Mouse (Mus musculus) naive thymus-derived CD4-positive, alpha-beta T cell, adult 2 months (primary cell): ENCODE results near the gene Ezh1.
A peak's percentile ranks its signal among the peaks of the same experiment; 100 is the strongest.

Experiments
- DNase-seq: peaks from one replicate; pipeline ENCODE4 v3.0.0-alpha.2; 2011; ENCODE audit warnings: low read depth

Ezh1 gene

GRCm38 (mm10) chr11:101180846-101181740 lies 45.2 kb downstream of the Ezh1 start:
- peak; percentile 50 for DNase-seq

DNA sequence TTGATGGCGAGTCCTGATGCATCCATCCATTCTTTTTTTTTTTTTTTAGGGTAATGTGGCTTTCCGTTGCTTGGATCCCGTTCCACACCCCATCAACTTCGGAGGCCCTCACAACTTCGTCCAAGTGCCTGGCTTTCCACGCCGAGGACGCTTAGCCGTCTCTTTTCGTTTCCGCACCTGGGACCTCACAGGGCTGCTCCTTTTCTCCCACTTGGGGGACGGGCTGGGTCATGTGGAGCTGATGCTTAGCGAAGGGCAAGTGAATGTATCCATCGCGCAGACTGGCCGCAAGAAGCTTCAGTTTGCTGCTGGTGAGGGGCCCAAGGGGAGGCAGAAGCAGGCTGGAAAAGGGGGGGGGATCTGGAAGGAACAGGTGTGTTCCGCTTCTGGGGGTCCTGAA lies 46.0 kb downstream of the Ezh1 start:
- no peak for DNase-seq

- DNase-seq = no peak
Measured at GRCm38 (mm10) chr11:101179306-101179705, 47.0 kb downstream of the Ezh1 start.

- DNase-seq = no peak
Measured at GRCm38 (mm10) chr11:101178061-101179058, 47.9 kb downstream of the Ezh1 start.

GRCm38 (mm10) chr11:101176933-101177773 lies 49.1 kb downstream of the Ezh1 start:
- DNase-seq = peak; percentile 82

DNA sequence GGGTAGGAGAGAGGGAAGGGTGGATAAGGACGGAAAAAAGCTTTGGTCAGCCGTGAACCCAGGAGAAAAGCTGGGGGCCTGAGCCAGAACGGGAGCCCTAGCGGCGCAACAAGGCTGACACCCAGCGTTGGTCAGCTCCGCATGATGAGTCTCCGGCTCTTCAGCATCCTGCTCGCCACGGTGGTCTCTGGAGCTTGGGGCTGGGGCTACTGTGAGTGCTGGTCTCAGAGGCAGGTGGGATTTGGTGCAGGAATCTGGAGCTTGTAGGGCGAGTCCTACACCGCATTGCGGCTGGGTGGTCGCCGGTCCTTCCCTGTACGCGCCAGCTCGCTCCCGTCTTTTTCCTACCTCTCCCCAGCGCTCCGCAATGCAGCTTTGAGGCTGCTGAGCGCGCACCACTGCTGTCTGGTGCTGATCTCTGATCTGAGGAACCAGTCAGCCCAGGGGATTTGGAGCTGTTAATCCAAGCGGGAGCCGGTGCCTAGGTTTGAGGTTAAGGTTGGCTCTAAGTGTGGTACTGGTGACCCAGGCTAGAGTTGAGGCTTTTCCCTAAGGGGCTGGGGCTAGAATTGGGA lies 50.1 kb downstream of the Ezh1 start:
- peak; percentile 25 for DNase-seq

GRCm38 (mm10) chr11:101175636-101176116 lies 50.6 kb downstream of the Ezh1 start:
- no peak for DNase-seq

- peak; percentile 45 for DNase-seq
Measured at GRCm38 (mm10) chr11:101174851-101175628, 51.2 kb downstream of the Ezh1 start, which contains the start of gene Ccr10. Gene Ccr10, minus strand, starts transcription at chr11:101175443.

DNA sequence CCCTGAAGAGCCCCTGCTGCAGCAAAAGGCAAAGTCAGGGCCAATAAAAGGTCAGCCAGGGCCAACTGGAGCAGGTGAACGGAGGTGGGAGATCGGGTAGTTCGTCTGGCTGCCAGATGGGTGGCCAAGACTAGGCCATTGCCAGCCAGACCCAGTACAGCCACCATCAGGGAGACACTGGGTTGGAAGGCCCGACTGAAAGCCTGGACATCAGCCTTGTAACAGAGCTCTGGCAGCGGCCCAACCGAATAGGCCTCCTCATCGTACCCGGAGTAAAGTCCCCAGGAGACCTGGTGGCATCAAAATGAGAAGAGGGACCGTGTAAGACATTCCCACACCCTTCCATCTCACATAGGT lies 51.9 kb downstream of the Ezh1 start:
- DNase-seq = no peak

GRCm38 (mm10) chr11:101173631-101174388 lies 52.5 kb downstream of the Ezh1 start:
- peak; percentile 91 for DNase-seq

DNA sequence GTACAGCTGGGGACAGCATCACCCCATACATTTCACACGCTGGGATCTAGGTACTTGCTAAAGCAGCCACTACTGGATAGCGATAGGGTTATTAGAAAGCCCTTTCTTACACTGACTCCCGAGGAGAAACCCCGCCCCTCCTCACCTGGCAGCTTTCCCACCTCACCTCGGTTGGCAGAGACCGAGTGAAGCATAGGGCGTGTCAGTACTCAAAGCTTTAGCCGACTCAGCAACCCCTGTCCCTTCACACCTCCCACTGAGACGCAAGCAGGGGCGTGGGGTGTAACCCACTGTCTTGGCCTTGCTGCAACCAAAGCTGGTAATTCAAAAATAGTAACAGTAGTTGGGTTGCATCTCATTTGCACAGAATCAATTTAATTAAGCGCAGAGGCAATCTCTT lies 53.2 kb downstream of the Ezh1 start:
- no peak for DNase-seq

DNA sequence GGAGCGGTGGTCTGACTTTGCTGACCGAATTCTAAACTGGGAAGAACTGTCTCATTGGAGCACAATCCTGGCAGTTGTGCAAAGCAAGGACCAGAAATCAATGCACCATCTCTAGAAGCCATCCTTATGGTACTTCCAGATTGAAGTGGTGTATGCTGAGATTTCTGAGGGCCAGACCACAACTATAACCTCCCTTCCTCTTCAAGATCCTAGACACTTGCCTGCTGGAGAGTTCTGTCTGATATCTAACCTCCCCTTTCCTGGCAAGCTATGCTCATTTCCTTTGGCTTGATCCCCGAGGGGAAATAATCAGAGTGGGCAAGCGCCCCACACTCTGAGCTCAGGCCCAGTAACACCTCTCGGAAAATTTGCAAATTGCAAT lies 53.8 kb downstream of the Ezh1 start:
- DNase-seq = peak; percentile 36

DNA sequence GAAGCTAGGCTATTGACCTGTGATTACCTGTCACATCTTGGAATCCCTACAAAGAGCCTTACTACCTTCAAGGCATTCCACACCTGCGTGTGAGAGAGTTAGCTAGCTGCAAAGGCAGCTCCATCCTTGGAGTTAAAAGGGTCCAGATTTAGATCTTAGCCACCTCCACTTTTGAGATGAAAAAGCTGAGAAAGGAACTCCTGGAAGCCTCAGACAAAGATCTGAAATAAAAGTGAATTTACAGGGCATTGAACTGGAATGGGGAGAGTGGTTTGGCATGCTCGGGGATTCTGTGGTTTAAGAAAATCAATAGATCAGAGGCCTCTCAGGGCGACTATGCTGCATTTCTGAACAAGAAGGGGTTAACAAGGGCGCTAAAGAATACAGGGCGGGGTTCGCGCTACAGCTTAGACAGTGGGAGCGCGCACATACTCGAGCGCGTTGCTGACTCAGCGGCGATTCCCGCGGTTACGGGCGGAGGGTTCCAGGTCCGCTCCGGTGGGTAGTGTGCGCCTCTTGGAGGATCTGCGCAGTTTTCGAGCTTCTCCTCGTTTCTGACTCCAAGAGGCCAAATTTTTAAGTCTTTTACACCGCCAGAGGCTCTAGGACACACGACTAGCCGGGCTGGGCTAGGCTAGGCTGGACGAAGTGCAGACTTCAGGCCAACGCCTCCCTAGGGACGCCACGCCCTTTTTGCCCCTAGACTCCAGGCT lies 54.4 kb downstream of the Ezh1 start:
- peak; percentile 48 for DNase-seq

DNA sequence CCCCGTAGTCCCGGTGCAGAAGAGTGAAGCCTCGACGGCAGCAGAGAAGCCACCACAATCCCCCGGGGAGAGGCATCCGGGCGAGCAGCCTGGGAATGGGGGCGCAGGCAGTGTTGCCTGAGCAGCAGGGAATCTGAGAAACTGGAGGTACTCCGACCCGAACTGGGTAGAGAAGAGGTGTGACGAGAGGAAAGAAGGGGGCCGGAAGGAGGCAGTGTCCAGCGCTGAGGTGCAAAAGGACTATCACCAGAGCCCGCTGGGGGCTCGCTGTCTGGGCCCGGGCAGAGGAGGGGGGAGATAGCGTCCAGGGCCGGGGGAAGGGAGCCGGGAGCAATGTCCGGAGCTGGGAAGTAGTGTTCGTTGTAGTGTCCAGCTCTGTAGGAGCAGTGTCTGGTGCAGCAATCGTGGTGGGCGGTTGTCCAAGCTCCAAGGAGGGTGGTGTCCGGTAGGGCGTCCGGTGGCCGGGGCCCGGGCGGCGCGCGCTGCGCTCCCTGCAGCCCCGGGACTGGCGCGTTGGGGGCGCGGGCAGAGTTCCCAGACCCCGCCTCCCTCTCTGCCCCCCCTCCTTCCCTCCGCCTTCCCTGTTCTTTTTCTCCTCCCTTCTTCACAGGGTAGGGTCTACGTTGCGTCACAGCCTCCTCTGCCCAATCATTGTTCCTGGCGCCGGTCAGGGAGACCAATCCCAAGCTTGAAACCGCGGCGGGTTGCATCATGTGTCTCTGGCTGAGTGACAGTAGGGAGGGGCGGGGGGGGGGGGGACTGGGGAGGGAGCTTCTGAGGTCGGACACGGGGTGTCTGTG lies 55.3 kb downstream of the Ezh1 start, which contains the start of gene Plekhh3:
Gene Plekhh3, minus strand, starts transcription at position 541 of the 800 bp plus-strand sequence.
- DNase-seq = peak; percentile 78

DNA sequence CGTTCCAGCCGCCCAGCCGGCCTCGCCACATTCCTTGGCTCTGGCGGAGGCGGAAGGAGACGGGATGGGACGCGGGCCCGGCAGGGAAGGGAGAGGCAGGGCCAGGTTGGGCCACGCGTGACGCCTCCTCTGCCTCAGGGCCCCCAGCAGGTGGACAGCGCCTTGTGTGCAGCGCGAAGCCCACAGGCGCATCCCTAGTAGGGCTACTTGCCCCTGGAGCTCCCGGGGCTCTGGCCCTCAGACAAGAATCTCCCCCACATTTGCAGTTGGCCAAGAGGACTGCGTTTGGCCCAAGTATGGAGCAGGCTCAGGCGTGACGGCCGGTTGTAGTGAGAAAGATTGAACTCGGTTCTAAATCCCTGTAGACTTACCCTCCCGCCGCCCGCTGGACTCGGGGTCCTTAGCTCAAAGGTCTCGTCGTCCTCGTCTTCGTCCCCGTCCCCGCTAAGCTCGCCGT lies 55.9 kb downstream of the Ezh1 start, which contains the start of gene Cntnap1:
Gene Cntnap1, plus strand, starts transcription at position 170 of the 457 bp plus-strand sequence.
- DNase-seq = peak; percentile 45

DNA sequence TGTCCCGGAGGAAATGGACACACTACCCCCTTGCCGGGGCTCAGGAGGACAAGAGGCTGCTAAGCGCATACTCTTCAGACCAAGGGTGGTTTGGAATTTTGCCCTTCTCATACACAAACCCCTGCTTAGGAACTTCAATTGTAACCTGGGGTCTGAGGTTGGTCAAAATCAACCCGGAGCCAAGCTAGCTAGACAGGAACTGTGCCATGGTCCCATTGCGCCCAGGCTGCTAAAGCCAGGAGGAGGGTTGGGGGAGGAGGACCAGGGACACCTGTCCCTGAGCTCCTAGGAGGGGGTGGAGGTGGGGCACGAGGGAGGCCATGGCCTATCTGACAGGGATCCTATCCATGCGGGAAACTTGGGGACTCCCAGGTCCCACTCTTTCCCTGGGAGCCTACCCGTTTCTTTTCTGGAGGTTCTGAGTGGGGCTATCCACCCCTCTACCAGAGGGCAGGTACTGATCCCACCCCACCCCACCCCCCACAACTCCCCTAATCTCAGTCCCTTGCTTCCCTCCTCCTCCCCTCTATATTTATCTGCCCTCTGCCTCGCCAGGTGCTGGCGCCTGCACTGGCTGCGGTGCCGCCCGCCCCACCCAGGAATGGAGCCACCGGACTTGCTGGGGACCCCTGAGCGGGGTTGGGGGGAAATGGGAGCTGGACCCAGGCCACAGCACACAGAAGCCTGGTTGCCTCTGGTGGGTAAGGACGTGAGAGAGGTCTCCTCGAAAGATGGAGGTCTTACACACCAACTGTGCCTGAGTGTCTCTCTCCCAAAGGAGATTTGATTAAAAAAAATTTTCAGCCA lies 56.8 kb downstream of the Ezh1 start:
- DNase-seq = peak; percentile 16
